Mouse (Mus musculus) E14TG2a.4 (cell line): ENCODE results near the gene 1700001J03Rik.

ENCODE experiments used
- CTCF ChIP-seq: conservative IDR thresholded peaks from 2 replicates; pipeline ENCODE4 v1.5.1; 2014; ENCODE audit warnings: low read length
- NANOG ChIP-seq: IDR thresholded peaks from 2 replicates; pipeline ENCODE4 v1.6.1; 2014; ENCODE audit warnings: borderline replicate concordance, low read length, mixed read lengths
- POU5F1 ChIP-seq: IDR thresholded peaks from 2 replicates; pipeline ENCODE4 v1.6.1; 2014; ENCODE audit warnings: low read length, borderline replicate concordance

DNA sequence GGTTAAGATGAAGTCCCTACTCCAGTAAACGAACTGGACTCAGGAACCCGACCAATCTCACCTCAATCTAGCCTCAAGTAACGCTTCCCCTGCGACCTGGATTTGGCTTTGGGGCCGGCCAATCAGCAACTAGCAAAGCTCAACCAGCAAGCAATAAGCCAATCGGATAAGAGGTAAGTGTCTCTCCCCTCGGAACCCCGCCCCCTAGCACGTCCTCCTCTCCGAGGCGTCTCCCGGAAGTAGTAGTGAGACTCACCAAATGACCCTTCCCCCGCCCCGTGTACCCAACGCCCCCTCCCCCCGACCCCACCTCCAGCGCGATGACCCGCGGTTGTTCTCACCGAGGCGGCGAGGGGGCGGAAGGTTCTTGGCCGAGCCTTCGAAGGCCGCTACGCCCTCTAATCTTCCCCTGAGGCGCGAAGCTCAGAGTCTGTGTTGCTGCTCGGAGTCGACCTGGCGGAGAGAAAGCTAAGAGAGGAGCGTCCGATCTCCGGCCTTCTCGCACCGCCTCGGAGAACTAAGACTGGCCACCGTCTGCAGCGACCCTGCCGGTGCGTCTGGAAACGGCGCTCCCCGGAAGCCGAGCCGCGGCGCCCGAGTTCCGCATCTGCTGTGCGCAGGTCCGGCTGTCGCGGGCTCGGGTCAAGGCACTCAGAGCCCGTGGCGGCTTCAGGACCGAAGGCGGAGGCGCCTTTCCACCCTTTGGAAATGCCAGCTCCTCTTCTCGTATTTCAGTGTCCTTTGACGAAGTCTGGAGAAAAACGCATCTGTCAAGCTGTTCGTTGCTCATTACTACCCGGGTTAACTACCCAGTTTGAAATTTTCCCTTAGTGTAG is 36.0 kb upstream of the 1700001J03Rik start, which contains the start of gene Rnf6:
- TF ChIP-seq CTCF (no peak), POU5F1 (no peak), NANOG (no peak)
